Mouse (Mus musculus) thymus, postnatal 36 days (tissue): Measurements from ENCODE around the gene Ank3.

Source experiments
- DNase-seq, 2 experiments: peaks; one replicate each; pipeline ENCODE4 v3.0.0; 2022; ENCODE audit warnings: mixed read lengths in 2 of 2

The Ank3 gene

DNA sequence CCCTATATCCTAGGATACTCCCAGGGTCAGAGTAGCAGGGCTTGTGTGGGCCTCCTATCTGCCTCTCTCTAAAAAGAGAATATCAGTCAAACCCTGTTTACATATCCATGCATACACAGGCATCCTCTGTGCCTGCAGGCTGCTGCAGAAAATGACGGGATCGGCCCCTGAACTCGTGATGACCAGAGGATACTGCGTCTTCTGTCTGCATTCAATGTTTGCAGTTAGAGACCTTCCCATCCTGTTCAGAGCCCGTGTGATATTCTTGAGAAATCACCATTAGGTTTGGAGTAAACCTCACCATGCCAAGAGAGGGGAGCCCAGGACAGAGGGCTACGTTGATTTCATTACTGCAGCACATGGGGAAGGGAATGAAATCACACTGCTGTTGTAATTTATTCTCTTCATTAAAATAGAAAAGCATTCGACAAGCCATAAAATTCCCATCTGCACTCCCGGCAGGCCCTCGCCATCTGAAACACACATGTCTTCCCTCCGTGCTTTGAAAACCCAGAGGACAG lies 331.8 kb downstream of the Ank3 start:
- no peak for DNase-seq

GRCm38 (mm10) chr10:69731341-69731740 lies 332.8 kb downstream of the Ank3 start:
- no peak for DNase-seq

GRCm38 (mm10) chr10:69731863-69732262 lies 333.3 kb downstream of the Ank3 start:
- DNase-seq, result no peak

- DNase-seq, result no peak
These were observed 337.7 kb downstream of the Ank3 start for GRCm38 (mm10) chr10:69736241-69736640.

DNA sequence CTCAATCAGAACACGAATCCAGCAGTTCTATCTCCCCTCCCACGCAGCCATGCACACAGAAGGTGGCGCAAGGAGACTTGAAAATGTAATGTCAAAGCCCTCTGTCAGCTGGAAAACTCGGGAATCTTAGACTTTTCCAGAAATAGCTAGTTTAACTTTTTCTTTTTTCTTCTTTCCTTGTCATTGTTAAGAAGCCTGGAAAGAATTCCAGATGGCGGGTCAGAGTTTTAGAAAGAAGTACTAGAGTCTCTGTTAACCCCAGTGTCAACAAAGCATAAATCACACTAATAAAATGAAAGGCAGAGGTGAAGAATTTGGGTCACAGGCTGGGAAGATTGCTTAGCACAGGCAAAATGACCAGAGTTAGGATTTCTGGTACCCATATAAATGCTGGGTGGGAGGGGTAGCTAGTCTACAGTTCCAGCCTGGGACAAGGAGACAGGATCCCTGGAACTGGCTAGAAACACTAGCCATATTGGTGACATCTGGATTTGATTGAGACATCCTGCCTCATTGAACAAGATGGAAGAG lies 340.2 kb downstream of the Ank3 start:
- no peak for DNase-seq

DNA sequence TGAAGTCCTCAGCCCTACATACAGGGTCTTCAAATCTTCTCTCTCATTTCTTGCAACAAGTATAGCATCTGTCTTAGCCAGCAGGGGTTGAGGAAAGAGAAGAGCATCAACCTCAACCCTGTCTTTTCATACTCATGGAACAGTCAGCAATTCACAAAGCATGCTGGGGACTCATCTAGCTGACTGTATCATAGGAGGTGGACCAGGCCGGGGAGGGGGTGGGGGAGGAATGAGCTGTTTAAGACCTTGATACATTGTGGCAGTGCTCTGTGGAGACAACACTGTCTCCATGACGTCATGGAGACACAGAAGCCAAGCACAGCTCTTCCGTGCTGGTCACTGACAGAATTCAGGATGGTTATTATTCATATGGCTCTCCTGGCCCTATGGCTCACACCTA lies 344.0 kb downstream of the Ank3 start:
- no peak for DNase-seq

GRCm38 (mm10) chr10:69744181-69744580 lies 345.6 kb downstream of the Ank3 start:
- DNase-seq, result no peak

GRCm38 (mm10) chr10:69744871-69745270 lies 346.3 kb downstream of the Ank3 start:
- no peak for DNase-seq

- DNase-seq, result no peak
These were observed 347.7 kb downstream of the Ank3 start for GRCm38 (mm10) chr10:69746322-69746721.

DNA sequence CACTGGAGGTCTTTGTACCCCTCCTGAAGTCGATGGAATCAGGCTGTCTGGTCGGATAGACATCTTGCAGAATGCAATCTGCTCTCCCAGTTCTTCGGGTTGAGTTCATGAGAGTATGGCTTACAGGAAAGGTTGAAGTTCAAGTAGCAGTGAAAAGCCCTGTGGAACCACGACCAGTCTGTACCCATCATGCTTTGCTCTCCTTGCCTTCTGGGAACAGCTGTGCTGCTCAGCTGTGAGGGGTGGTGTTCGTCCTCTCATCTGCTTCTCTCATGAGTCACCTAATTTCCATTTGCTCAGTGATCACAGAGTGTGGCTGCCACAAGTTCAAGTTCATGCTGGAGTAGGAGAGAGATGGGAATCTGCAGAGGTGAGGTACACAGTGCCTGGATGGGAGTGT lies 348.2 kb downstream of the Ank3 start:
- DNase-seq, result no peak

DNA sequence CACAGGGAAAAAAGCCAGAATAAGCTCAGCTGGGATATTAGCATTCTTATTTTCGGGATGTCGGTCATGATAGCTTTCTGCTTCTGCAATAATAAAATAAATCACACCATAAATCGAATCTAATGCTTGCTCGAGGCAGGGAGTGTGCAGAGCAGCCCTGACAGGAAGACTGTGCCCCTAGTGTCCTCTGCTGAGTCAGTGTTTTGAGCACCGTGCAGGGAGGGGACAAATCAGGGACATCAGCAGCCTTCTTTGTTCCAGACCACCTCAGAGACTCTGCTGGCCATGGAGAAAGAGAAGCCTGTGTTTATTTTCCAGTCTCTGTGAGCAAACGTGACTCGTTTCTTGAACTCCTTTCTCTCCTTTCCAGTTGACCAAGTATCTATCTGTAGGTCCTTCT lies 352.8 kb downstream of the Ank3 start:
- no peak for DNase-seq

DNA sequence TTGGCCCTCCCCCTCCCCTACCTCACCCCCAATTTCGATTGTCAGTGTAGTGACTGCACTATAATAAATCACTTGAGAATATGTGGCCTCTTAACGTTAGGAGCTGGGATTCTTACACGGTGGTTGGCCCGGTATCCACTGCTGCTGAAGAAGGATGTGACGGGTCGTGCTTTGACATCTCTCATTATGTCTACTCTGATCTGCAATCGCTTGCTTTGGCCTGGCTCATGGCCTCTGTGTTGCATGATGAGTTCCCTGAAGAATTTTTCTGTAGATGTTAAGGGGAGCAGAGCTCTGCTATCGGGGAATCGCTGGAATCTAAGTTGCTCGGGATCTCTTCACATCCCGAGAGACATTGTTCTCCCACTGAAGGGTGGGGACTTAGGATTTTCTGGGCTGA lies 354.9 kb downstream of the Ank3 start:
- DNase-seq, result no peak

GRCm38 (mm10) chr10:69756956-69757672 lies 358.5 kb downstream of the Ank3 start:
- DNase-seq, result no peak

- DNase-seq, result no peak
These were observed 364.4 kb downstream of the Ank3 start for GRCm38 (mm10) chr10:69762977-69763376.

DNA sequence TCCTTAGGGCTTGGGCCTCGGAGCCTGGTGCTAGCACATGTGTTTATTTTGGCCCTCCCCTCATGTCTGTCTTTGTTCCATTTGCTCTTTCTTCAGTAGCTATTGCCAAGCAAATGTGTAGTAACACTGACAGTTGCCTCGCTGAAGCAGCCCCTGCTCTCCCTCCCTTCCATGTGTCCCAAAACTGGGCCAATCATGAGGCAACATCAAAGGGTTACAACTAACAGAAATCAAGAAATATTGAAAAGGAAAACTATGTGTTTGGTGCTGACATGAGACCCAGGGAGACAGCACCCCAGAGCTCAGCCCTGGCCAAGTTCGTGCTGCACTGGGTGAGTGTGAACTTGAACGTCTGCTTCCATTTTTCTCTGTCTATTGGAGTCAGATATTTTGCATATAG lies 365.8 kb downstream of the Ank3 start:
- DNase-seq, result no peak

- DNase-seq, result no peak
These were observed 378.6 kb downstream of the Ank3 start for GRCm38 (mm10) chr10:69777065-69777645.

GRCm38 (mm10) chr10:69777736-69778135 lies 379.2 kb downstream of the Ank3 start:
- DNase-seq, result no peak

DNA sequence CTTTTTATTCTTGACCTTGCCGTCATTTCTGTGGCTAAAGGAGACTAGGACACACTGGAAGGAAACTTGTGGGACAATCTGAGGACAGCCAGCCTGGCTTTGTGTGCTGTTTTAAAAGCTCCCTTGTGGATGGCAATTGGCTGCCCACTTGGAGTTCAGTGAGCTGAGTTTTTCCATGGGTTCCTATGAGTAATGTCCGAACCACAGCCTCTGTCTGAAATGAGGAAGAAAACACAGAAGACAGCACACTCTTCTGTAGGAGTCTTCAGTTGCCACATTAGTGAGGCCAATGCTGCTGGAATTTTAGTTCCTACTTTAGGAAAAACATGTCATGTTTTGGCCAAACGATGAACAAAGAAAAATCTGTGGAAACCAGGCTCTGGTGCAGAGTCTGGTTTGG lies 380.7 kb downstream of the Ank3 start:
- DNase-seq, result no peak

GRCm38 (mm10) chr10:69781491-69781890 lies 382.9 kb downstream of the Ank3 start:
- peak; percentile 11 to 18 for DNase-seq

- no peak for DNase-seq
These were observed 386.7 kb downstream of the Ank3 start for GRCm38 (mm10) chr10:69785235-69785634.

DNA sequence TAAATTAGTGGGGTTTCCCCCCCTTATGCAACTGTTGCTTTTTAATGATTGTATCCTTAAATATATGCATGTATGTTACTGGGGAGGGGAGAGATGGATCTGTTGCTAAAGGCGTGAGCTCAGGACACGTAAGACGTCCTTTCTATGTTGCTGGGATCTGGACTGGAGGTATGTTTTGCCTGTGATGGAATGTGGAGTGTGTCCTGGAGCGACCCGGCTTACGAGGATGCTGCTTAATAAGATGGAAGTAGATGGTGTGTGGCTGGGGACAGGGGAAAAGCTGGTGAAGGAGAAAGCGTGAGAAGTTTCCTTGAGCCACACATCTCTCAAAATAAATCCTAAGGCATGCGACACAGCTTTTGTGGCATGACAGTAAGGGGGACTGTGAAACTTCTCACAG lies 387.1 kb downstream of the Ank3 start:
- no peak for DNase-seq

GRCm38 (mm10) chr10:69786220-69786993 lies 387.8 kb downstream of the Ank3 start:
- no peak for DNase-seq

DNA sequence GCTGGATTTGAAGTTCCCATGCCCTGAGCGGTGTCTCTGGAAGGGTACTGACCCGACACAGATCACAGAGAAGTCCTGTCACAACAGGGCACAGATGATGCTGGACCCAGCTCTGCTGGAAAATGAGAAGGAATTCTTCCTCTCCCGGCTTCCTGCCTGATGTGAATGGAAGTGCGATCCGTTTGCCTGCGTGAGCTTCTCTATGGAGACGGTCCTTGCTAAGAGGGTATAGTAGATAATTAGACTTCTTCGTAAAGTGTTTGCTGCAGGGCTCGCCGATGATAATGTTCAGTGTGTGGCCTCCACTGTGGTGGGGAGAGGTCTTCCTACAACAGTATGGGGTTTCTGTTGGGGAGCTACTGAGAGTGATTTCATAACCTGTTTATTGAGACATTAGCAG lies 388.8 kb downstream of the Ank3 start:
- DNase-seq, result no peak

- DNase-seq, result no peak
These were observed 392.0 kb downstream of the Ank3 start for GRCm38 (mm10) chr10:69790606-69791005.
